Mouse (Mus musculus): ENCODE data around the gene Mapkapk3. TPM values are rescaled to one million over a fixed set of nuclear protein-coding genes. Genes with fewer than 3 reads are reported as not detected.

The Mapkapk3 gene
- total and polyA plus RNA-seq, 3 experiments, result 29.9 to 39.8 (median 30.1) TPM

DNA sequence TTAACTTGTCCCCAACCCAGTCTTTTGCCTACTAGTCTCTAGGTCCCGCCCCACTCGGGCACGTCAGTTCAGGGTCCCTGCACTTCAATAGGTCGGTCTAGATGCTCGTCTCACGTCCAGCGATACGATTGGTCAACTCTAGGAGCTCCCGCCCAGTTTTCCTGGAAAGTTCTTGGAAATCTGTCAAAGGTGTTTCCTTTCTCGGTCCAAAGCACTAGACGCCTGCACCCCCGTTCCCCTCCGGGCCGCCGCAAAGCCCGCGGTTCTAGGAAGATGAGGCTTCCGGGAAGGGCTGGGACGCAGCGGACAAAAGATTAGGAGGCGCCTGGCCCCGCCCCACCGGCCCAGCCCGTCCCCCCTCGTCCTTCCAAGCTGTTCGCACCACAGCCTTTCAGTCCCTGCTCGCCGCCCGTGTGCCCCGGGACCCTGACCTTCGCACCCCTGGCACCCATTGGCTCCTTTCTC, 6.9 kb upstream of the Mapkapk3 start:
- peak overlapping the region; percentile 63 to 93 (median 73) for H3K4me3 ChIP-seq (replicated peaks in 1 of 3; ENCODE audit: low read depth in 2 of 3, low read length in 2 of 3, poor library complexity in 1 of 3)
- peaks cover 8% of the 10 kb centered on the region for H3K27me3 ChIP-seq (replicated peaks)
- dilution Hi-C loops (cut with MboI; ENCODE audit: extremely low pct_ligation_motif_present, extremely low pct_unique_long_range_greater_than_20kb, low sequenced_read_pairs), result no loop called here
- TF ChIP-seq USF2 (conservative IDR thresholded peaks at IDR 0.05; ENCODE audit: low read depth, low read length), result no peak
- TF ChIP-seq CTCF (conservative IDR thresholded peaks at IDR 0.05 in 1 of 2, IDR thresholded peaks at IDR 0.05 in 1 of 2; ENCODE audit: low read depth in 2 of 2, low read length in 2 of 2), result no peak
- 0 out of 2 replicates have a peak, but pooled peaks have one; percentile 22 for TF ChIP-seq MAZ (IDR thresholded peaks at IDR 0.05; ENCODE audit: low read depth, low read length)
- TF ChIP-seq E2F4 (IDR thresholded peaks at IDR 0.05; ENCODE audit: insufficient replicate concordance, low read depth, low read length), result no peak
- TF ChIP-seq SIN3A (IDR thresholded peaks at IDR 0.05; ENCODE audit: low read length), result no peak
- peak; percentile 86 for TF ChIP-seq CHD2 (IDR thresholded peaks at IDR 0.05; ENCODE audit: low read length)
- peak; percentile 20; the same call in 1 of the 2 replicates for TF ChIP-seq TBP (conservative IDR thresholded peaks at IDR 0.05; ENCODE audit: low read depth, low read length)
- TF ChIP-seq HCFC1 (IDR thresholded peaks at IDR 0.05; ENCODE audit: low read depth, low read length), result no peak
- TF ChIP-seq EP300 (IDR thresholded peaks at IDR 0.05; ENCODE audit: low read length), result no peak
- TF ChIP-seq RCOR1 (conservative IDR thresholded peaks at IDR 0.05; ENCODE audit: low read depth, low read length), result 0 out of 2 replicates have a peak, but pooled peaks have one; percentile 46
- TF ChIP-seq PAX5 (IDR thresholded peaks at IDR 0.05; ENCODE audit: low read length), result no peak
- 0 out of 2 replicates have a peak, but pooled peaks have one; percentile 23 for TF ChIP-seq MXI1 (IDR thresholded peaks at IDR 0.05; ENCODE audit: low read depth, low read length)
- peaks cover 5% of the 10 kb centered on the region for H3K79me2 ChIP-seq (replicated peaks; ENCODE audit: control insufficient read depth, extremely low read depth, insufficient read depth, poor library complexity, severe bottlenecking)
- peaks cover 11 to 18% of the 10 kb centered on the region in 2 experiments for H3K36me3 ChIP-seq (replicated peaks in 1 of 2; ENCODE audit: control insufficient read depth in 1 of 2, insufficient read depth in 1 of 2, low read length in 1 of 2)
- H3K9ac ChIP-seq (ENCODE audit: insufficient read depth, low read depth), result peak overlapping the region; percentile 94
- peak overlapping the region; percentile 94 for H3K4me2 ChIP-seq (ENCODE audit: insufficient read depth, low read depth, poor library complexity, severe bottlenecking)
- H3K4me1 ChIP-seq (ENCODE audit: control insufficient read depth in 1 of 2, insufficient read depth in 2 of 2), result peaks cover 22 to 24% of the 10 kb centered on the region in 2 experiments
- in situ Hi-C loops (cut with MboI; ENCODE audit: low pct_ligation_motif_present, low pct_unique_long_range_greater_than_20kb, low sequenced_read_pairs), result loop anchor here (5.0 to 25.0 kb wide), 3 partner anchors 41 to 634 kb away; partner anchors contain the start of genes Grm2 and Hemk1
- peak; percentile 78 for DNase-seq (ENCODE audit: extremely low read depth)
- H3K9me3 ChIP-seq (replicated peaks; ENCODE audit: low read length), result no peaks in the 10 kb centered on the region
- H3K27ac ChIP-seq (ENCODE audit: insufficient read depth, low read depth), result peak overlapping the region; percentile 7; the same call in 1 of the 2 replicates

DNA sequence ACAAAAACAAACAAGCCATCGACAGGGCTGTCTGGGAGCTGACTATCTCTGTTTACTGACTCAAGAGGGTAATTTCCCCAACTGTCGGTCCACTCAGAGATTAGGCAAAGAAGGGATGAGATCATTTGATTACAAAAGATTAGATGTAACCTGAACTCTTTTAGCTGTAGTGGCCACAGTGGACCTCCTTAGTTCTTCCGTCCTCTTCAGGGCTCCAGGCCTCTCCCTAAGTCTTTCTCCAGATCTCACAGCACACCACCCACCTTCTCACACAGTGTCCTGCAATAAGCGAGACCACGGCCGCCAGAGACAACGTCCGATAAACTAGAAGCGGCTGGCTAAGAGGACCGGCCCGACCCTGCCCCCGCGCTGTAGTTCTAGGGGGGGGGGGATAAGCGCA, 6.4 kb upstream of the Mapkapk3 start:
- TF ChIP-seq IRF4 (IDR thresholded peaks at IDR 0.05; ENCODE audit: low read depth, low read length) (0 out of 2 replicates have a peak, but pooled peaks have one; percentile 25), SMC3 (IDR thresholded peaks at IDR 0.05; ENCODE audit: low read depth, low read length) (peak; percentile 2; the same call in 1 of the 2 replicates), ELF1 (IDR thresholded peaks at IDR 0.05; ENCODE audit: low read depth, low read length) (no peak), TBP (conservative IDR thresholded peaks at IDR 0.05; ENCODE audit: low read depth, low read length) (no peak), EP300 (IDR thresholded peaks at IDR 0.05; ENCODE audit: low read length) (no peak), MAX (IDR thresholded peaks at IDR 0.05; ENCODE audit: low read length) (no peak), TCF12 (IDR thresholded peaks at IDR 0.05; ENCODE audit: low read depth, low read length) (peak; percentile 52), ZNF384 (IDR thresholded peaks at IDR 0.05; ENCODE audit: low read depth, low read length) (no peak)
- no peak for DNase-seq (ENCODE audit: extremely low read depth)
- Histone ChIP-seq H3K9ac (ENCODE audit: insufficient read depth, low read depth) (peak overlapping the region; percentile 94; the same call in 1 of the 2 replicates), H3K4me2 (ENCODE audit: insufficient read depth, low read depth, poor library complexity, severe bottlenecking) (peak overlapping the region; percentile 35), H3K36me3 (replicated peaks in 1 of 2; ENCODE audit: control insufficient read depth in 1 of 2, insufficient read depth in 1 of 2, low read length in 1 of 2) (peaks cover 8 to 13% of the 10 kb centered on the region in 2 experiments), H3K27ac (ENCODE audit: insufficient read depth, low read depth) (no peak overlapping the region; the same call in 1 of the 2 replicates), H3K9me3 (replicated peaks; ENCODE audit: low read length) (no peaks in the 10 kb centered on the region), H3K79me2 (replicated peaks; ENCODE audit: control insufficient read depth, extremely low read depth, insufficient read depth, poor library complexity, severe bottlenecking) (peaks cover 5% of the 10 kb centered on the region), H3K4me3 (replicated peaks in 1 of 3; ENCODE audit: low read depth in 2 of 3, low read length in 2 of 3, poor library complexity in 1 of 3) (peak overlapping the region; percentile 63 to 93 (median 73)), H3K4me1 (ENCODE audit: control insufficient read depth in 1 of 2, insufficient read depth in 2 of 2) (peaks cover 22 to 24% of the 10 kb centered on the region in 2 experiments), H3K27me3 (replicated peaks) (peaks cover 8% of the 10 kb centered on the region)
- dilution Hi-C loops (cut with MboI; ENCODE audit: extremely low pct_ligation_motif_present, extremely low pct_unique_long_range_greater_than_20kb, low sequenced_read_pairs) (no loop called here), in situ Hi-C loops (cut with MboI; ENCODE audit: low pct_ligation_motif_present, low pct_unique_long_range_greater_than_20kb, low sequenced_read_pairs) (loop anchor here (5.0 to 25.0 kb wide), 3 partner anchors 41 to 634 kb away; partner anchors contain the start of genes Grm2 and Hemk1)
